Mouse (Mus musculus) T-helper 2 cell (primary cell): ENCODE data around the gene Sqor.

Experiments used
- in situ Hi-C: fragments of 300-600 bp; cut with MboI, MseI; formaldehyde crosslinking; loops from one replicate; pipeline ENCODE4 v1.15.1; 2025; ENCODE audit warnings: high pct_unique_total_duplicates

Sqor gene

GRCm38 (mm10) chr2:122765071-122765793, at the start of gene Sqor:
Gene Sqor, plus strand, starts transcription at chr2:122765237.
- in situ Hi-C loops, result no loop called here

GRCm38 (mm10) chr2:122716301-122716842, 48.7 kb upstream of the Sqor start:
- in situ Hi-C loops, result no loop called here

GRCm38 (mm10) chr2:122719232-122719631, 45.8 kb upstream of the Sqor start:
- in situ Hi-C loops, result no loop called here

DNA sequence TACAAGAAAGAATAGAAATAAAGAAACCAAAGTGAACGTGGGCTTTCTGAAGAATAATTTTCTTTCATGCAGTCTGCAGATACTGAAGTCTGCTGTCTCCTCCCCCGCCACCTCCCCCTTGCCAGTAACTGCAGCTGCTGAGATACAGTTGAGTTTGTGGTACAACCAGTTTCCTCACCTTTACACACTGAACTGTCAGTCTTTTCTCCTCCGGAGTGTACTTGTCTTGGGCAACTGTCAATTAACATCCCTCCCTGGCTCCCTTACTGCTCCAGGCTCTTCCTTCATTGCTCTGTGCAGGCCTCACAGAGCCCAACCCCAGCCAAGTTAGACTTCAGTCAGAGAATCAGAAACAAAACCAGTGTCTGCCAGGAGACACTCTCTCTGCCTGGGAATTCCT, 44.5 kb upstream of the Sqor start:
- in situ Hi-C loops, result no loop called here

DNA sequence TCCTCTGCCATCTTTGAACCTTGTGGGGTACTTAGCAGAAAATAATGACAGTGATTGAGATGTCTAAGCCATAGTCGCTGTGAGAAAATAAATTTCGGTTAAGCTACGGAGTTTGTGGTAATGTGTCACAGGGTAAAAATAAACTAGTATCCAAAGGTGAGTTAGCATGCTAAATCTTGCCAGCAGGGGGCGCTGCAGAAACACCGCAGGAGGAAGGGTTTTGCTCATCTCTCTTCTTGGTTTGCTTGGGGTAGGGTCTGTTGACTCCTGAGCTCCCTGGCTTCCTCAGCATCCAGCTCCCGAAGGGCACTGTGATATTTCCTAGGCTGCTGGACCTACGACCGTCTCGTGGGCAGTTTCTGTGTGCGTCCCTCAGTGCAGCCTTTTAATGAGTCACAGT, 39.4 kb upstream of the Sqor start:
- in situ Hi-C loops, result no loop called here

GRCm38 (mm10) chr2:122731456-122731855, 33.6 kb upstream of the Sqor start:
- in situ Hi-C loops, result no loop called here

DNA sequence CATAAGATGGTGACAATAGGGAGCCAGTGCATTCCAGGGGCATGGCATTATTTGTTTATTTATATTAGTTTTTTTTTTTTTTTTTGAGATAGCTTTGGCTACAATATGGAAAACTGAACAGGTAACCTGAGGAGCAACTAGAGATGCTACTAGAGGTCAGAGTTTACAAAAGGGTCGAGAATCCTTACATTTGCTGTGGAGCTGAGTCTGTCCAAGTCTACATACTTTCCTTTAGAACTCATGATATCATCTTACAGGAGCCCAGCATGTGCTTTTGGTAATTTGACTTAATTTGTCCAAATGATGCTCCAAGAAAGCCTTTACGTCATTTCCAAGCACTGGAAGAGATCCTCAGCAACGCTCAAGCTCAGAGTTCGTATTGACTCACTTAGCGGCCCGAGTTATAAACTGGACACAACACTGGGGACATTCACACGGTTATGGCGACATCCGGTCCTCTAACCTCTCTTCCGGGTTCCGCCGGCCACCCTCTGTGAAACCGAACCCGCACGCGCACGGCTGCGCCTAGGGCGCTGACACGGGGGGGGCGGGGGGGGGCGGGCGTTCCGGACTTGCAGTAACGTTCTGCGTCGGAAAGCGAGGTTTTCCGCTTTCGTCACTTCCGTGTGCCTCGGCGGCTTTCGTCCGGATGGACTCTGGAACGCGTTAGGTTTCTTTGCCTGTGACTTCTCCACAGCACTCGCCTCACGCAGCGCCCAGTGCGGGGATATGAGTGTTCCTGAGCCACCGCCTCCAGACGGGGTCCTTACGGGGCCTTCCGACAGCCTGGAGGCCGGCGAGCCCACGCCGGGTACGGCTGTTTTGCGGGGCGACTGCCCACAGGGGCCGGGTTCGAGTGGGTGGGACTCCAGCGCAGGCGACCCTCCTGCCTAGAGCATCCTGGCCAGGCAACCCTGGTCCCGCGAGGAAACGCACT, 26.9 kb upstream of the Sqor start, which contains the start of gene Bloc1s6:
Bloc1s6 (plus strand) TSS at position 610 of the 937 bp plus-strand sequence.
- in situ Hi-C loops, result no loop called here

DNA sequence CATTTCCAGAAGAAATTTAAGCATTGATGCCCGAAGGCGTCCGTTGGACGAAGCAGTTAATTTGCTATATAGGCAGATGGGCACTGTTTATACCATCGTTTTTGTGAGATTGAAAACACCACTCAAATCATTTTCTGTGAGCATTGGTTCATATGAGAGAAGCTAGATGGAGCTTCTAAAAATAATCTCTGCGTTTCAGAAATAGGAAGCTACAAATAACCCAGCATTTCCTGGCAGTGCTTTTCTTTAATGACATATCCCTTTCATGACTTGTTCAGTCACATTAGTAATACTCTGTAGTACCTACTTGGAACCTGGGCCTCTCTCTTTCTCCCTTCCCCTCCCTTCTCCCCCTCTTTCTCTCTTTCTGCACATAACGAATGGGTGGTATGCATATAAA, 26.0 kb upstream of the Sqor start:
- in situ Hi-C loops, result no loop called here

DNA sequence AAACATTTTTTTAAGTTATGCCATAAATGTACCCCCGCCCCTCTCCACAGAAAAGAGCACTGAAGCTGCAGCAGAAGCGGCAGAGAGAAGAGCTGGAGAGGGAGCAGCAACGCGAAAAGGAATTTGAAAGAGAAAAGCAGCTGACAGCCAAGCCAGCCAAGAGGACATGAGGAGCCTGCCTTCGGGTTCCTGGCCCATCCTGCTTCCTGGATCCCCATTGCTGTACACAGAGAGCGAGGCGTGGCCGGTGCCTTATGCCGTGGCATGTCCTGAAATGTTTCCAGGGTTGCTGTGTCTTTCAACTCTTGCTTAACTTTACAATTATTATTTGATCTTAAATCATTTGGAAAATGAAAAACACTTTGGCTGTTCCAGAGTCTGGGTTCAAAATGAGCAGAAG, 18.6 kb upstream of the Sqor start:
- in situ Hi-C loops, result no loop called here

- in situ Hi-C loops, result loop anchor here (5.0 kb wide), 2 partner anchors 82 to 182 kb away; no protein-coding TSS in a partner anchor
These were observed 11.2 kb upstream of the Sqor start for GRCm38 (mm10) chr2:122753739-122754343.

GRCm38 (mm10) chr2:122759791-122760190, 5.2 kb upstream of the Sqor start:
- in situ Hi-C loops, result no loop called here

- in situ Hi-C loops, result no loop called here
These were observed 2.0 kb upstream of the Sqor start for GRCm38 (mm10) chr2:122762991-122763390.

- in situ Hi-C loops, result no loop called here
These were observed 511 bp upstream of the Sqor start for GRCm38 (mm10) chr2:122764526-122764925.

DNA sequence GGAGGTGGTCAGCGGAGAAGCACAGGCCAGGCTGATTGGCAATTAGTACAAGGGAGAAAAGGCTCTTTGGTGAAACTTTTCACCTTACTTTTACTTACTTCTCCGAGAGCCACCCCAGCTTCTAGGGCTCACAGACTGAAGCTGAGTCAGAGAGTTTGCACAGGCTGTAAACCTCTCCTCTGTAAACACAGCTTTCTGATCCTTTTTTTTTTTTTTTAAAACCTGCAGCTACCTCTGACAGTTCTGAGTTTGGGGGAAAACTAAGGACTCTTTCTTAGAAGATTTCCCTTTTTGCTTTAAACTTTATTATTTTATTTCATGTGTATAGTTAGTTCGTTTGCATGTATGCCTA, 733 bp downstream of the Sqor start:
- in situ Hi-C loops, result no loop called here

GRCm38 (mm10) chr2:122771002-122771401, 6.0 kb downstream of the Sqor start:
- in situ Hi-C loops, result no loop called here

DNA sequence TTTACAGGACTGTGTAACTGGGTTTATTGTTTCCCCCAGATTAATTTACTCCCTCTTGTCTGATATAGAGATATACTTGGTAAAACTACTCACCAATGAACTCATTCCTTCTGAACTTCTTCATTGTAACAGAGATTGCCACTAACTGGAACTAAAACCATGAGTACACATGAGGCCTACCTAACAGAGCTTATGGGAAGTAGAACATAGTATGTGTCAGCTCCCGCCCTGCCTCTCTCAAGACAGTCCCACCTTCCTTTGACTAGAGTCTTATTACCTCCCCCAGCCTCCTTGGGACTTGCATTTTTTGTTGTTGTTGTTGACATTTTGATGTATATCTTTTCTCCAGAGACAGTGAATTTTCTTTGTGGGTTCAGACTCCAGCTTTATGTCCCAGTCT, 7.9 kb downstream of the Sqor start:
- in situ Hi-C loops, result no loop called here

DNA sequence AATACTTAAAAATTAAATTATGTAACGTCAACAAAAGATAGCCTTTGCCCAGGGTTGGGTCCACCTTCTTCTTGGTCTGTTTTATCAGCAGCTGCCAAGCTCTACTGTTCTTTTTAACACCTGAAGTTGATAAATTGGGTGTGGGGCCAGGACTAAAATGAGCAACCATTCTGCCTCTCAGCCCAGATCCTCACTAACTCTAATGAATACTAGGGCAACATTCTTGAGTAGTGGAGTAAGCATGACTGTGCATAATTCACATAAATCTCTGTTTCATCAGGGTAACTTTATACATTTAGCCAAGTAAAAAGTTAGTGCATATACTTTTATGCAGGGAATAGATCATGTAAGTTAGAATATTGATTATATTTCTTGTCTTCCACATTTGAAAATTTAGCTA, 10.5 kb downstream of the Sqor start:
- in situ Hi-C loops, result no loop called here

GRCm38 (mm10) chr2:122776823-122777222, 11.8 kb downstream of the Sqor start:
- in situ Hi-C loops, result no loop called here

- in situ Hi-C loops, result no loop called here
These were observed 14.9 kb downstream of the Sqor start for GRCm38 (mm10) chr2:122779967-122780366.

- in situ Hi-C loops, result no loop called here
These were observed 15.4 kb downstream of the Sqor start for GRCm38 (mm10) chr2:122780447-122780846.

GRCm38 (mm10) chr2:122781590-122782356, 16.7 kb downstream of the Sqor start:
- in situ Hi-C loops, result no loop called here
